Mouse (Mus musculus): ENCODE data around the gene Hoxc9.

Hoxc9 gene

GRCm38 (mm10) chr15:102939256-102940155 is 36.7 kb upstream of the Hoxc9 start:
- H3K9me3 ChIP-seq (ENCODE audit: low read length), result no peaks in the 10 kb centered on the region
- H3K4me3 ChIP-seq (replicated peaks; ENCODE audit: low read length), result peak overlapping the region; percentile 39
- H3K27me3 ChIP-seq (ENCODE audit: insufficient read depth, low read length), result peaks cover 97% of the 10 kb centered on the region
- TF ChIP-seq CTCF (conservative IDR thresholded peaks at IDR 0.05; ENCODE audit: low read length) (no peak), POU5F1 (IDR thresholded peaks at IDR 0.05; ENCODE audit: borderline replicate concordance, low read length) (no peak), NANOG (IDR thresholded peaks at IDR 0.05; ENCODE audit: borderline replicate concordance, low read length) (no peak)
- H3K4me1 ChIP-seq (replicated peaks; ENCODE audit: low read depth, low read length), result peaks cover 60% of the 10 kb centered on the region
- no peaks in the 10 kb centered on the region for H3K36me3 ChIP-seq (ENCODE audit: insufficient read depth, low read length)

GRCm38 (mm10) chr15:102942739-102943467 is 33.3 kb upstream of the Hoxc9 start:
- H3K4me3 ChIP-seq (replicated peaks; ENCODE audit: low read length), result peak overlapping the region; percentile 69
- no peaks in the 10 kb centered on the region for H3K36me3 ChIP-seq (ENCODE audit: insufficient read depth, low read length)
- TF ChIP-seq POU5F1 (IDR thresholded peaks at IDR 0.05; ENCODE audit: borderline replicate concordance, low read length), result no peak
- TF ChIP-seq CTCF (conservative IDR thresholded peaks at IDR 0.05; ENCODE audit: low read length), result no peak
- no peak for TF ChIP-seq NANOG (IDR thresholded peaks at IDR 0.05; ENCODE audit: borderline replicate concordance, low read length)
- H3K4me1 ChIP-seq (replicated peaks; ENCODE audit: low read depth, low read length), result peaks cover 46% of the 10 kb centered on the region
- peaks cover 96% of the 10 kb centered on the region for H3K27me3 ChIP-seq (ENCODE audit: insufficient read depth, low read length)
- no peaks in the 10 kb centered on the region for H3K9me3 ChIP-seq (ENCODE audit: low read length)

- H3K36me3 ChIP-seq (ENCODE audit: insufficient read depth, low read length), result no peaks in the 10 kb centered on the region
- H3K4me1 ChIP-seq (replicated peaks; ENCODE audit: low read depth, low read length), result peaks cover 43% of the 10 kb centered on the region
- H3K9me3 ChIP-seq (ENCODE audit: low read length), result no peaks in the 10 kb centered on the region
- TF ChIP-seq NANOG (IDR thresholded peaks at IDR 0.05; ENCODE audit: borderline replicate concordance, low read length) (no peak), POU5F1 (IDR thresholded peaks at IDR 0.05; ENCODE audit: borderline replicate concordance, low read length) (no peak), CTCF (conservative IDR thresholded peaks at IDR 0.05; ENCODE audit: low read length) (no peak)
- peak overlapping the region; percentile 69 for H3K4me3 ChIP-seq (replicated peaks; ENCODE audit: low read length)
- peaks cover 96% of the 10 kb centered on the region for H3K27me3 ChIP-seq (ENCODE audit: insufficient read depth, low read length)
Measured at GRCm38 (mm10) chr15:102943468-102943813, 32.8 kb upstream of the Hoxc9 start.

- Histone ChIP-seq H3K4me1 (replicated peaks; ENCODE audit: low read depth, low read length) (peaks cover 29% of the 10 kb centered on the region), H3K27me3 (ENCODE audit: insufficient read depth, low read length) (peaks cover 96% of the 10 kb centered on the region), H3K4me3 (replicated peaks; ENCODE audit: low read length) (no peak overlapping the region), H3K9me3 (ENCODE audit: low read length) (no peaks in the 10 kb centered on the region), H3K36me3 (ENCODE audit: insufficient read depth, low read length) (no peaks in the 10 kb centered on the region)
- TF ChIP-seq NANOG (IDR thresholded peaks at IDR 0.05; ENCODE audit: borderline replicate concordance, low read length), result no peak
- no peak for TF ChIP-seq POU5F1 (IDR thresholded peaks at IDR 0.05; ENCODE audit: borderline replicate concordance, low read length)
- TF ChIP-seq CTCF (conservative IDR thresholded peaks at IDR 0.05; ENCODE audit: low read length), result no peak
Measured at GRCm38 (mm10) chr15:102945185-102946077, 30.8 kb upstream of the Hoxc9 start.

- H3K27me3 ChIP-seq (ENCODE audit: insufficient read depth, low read length), result peaks cover 96% of the 10 kb centered on the region
- peaks cover 5% of the 10 kb centered on the region; the same call in 1 of the 2 replicates for H3K9me3 ChIP-seq (ENCODE audit: low read length)
- H3K36me3 ChIP-seq (ENCODE audit: insufficient read depth, low read length), result no peaks in the 10 kb centered on the region
- TF ChIP-seq NANOG (IDR thresholded peaks at IDR 0.05; ENCODE audit: borderline replicate concordance, low read length) (no peak), CTCF (conservative IDR thresholded peaks at IDR 0.05; ENCODE audit: low read length) (no peak), POU5F1 (IDR thresholded peaks at IDR 0.05; ENCODE audit: borderline replicate concordance, low read length) (no peak)
- H3K4me1 ChIP-seq (replicated peaks; ENCODE audit: low read depth, low read length), result peaks cover 36% of the 10 kb centered on the region
- H3K4me3 ChIP-seq (replicated peaks; ENCODE audit: low read length), result no peak overlapping the region
Measured at GRCm38 (mm10) chr15:102947276-102947675, 29.0 kb upstream of the Hoxc9 start.

GRCm38 (mm10) chr15:102948842-102949241 is 27.4 kb upstream of the Hoxc9 start:
- peaks cover 97% of the 10 kb centered on the region for H3K27me3 ChIP-seq (ENCODE audit: insufficient read depth, low read length)
- H3K9me3 ChIP-seq (ENCODE audit: low read length), result peaks cover 5% of the 10 kb centered on the region; the same call in 1 of the 2 replicates
- H3K4me3 ChIP-seq (replicated peaks; ENCODE audit: low read length), result no peak overlapping the region

GRCm38 (mm10) chr15:102949696-102950095 is 26.5 kb upstream of the Hoxc9 start:
- no peaks in the 10 kb centered on the region for H3K36me3 ChIP-seq (ENCODE audit: insufficient read depth, low read length)
- peaks cover 37% of the 10 kb centered on the region for H3K4me1 ChIP-seq (replicated peaks; ENCODE audit: low read depth, low read length)
- TF ChIP-seq NANOG (IDR thresholded peaks at IDR 0.05; ENCODE audit: borderline replicate concordance, low read length) (no peak), CTCF (conservative IDR thresholded peaks at IDR 0.05; ENCODE audit: low read length) (no peak), POU5F1 (IDR thresholded peaks at IDR 0.05; ENCODE audit: borderline replicate concordance, low read length) (no peak)
- H3K4me3 ChIP-seq (replicated peaks; ENCODE audit: low read length), result no peak overlapping the region
- peaks cover 99% of the 10 kb centered on the region for H3K27me3 ChIP-seq (ENCODE audit: insufficient read depth, low read length)
- H3K9me3 ChIP-seq (ENCODE audit: low read length), result peaks cover 5% of the 10 kb centered on the region; the same call in 1 of the 2 replicates

More at GRCm38 (mm10) chr15:102948842-102949241, 27.4 kb upstream of the Hoxc9 start:
- H3K36me3 ChIP-seq (ENCODE audit: insufficient read depth, low read length), result no peaks in the 10 kb centered on the region
- TF ChIP-seq NANOG (IDR thresholded peaks at IDR 0.05; ENCODE audit: borderline replicate concordance, low read length), result no peak
- TF ChIP-seq POU5F1 (IDR thresholded peaks at IDR 0.05; ENCODE audit: borderline replicate concordance, low read length), result no peak
- no peak for TF ChIP-seq CTCF (conservative IDR thresholded peaks at IDR 0.05; ENCODE audit: low read length)
- H3K4me1 ChIP-seq (replicated peaks; ENCODE audit: low read depth, low read length), result peaks cover 30% of the 10 kb centered on the region

Data from E14TG2a.4 (cell line).